Mouse (Mus musculus) midbrain, embryonic 10.5 days (tissue): Measurements from ENCODE around the gene Mmachc. TPM values are rescaled to one million over a fixed set of nuclear protein-coding genes. Genes with fewer than 3 reads are reported as not detected.

Experiments used
- DNase-seq: peaks from one replicate; pipeline ENCODE4 v3.0.0-alpha.2; 2017; ENCODE audit warnings: low spot score
- H3K27ac ChIP-seq: fragments of 300-500 bp; sonication (generic); replicated peaks from 2 replicates; pipeline ENCODE4 v1.5.1; 2016; ENCODE audit warnings: mild to moderate bottlenecking
- H3K27me3 ChIP-seq: fragments of 300-500 bp; sonication (generic); 2 replicates; pipeline ENCODE4 v1.6.1; 2016; ENCODE audit warnings: low read depth, mild to moderate bottlenecking; ENCODE audit not compliant: poor library complexity, severe bottlenecking
- H3K36me3 ChIP-seq: fragments of 300-500 bp; sonication (generic); 2 replicates; pipeline ENCODE4 v1.6.1; 2016; ENCODE audit warnings: mild to moderate bottlenecking, moderate library complexity
- H3K4me1 ChIP-seq: fragments of 300-500 bp; sonication (generic); 2 replicates; pipeline ENCODE4 v1.6.1; 2016
- H3K4me3 ChIP-seq: fragments of 300-500 bp; sonication (generic); 2 replicates; pipeline ENCODE4 v1.5.1; 2016; ENCODE audit warnings: mild to moderate bottlenecking, moderate library complexity
- H3K9me3 ChIP-seq: fragments of 300-500 bp; sonication (generic); replicated peaks from 2 replicates; pipeline ENCODE4 v1.6.1; 2016; ENCODE audit warnings: mild to moderate bottlenecking
- WGBS: fragments of 180-500 bp; shearing (Covaris S2); methylation state at CpG from one replicate; pipeline ENCODE4 v1.1.7; 2016; 5-methylcytosine and 5-hydroxymethylcytosine counted together
- polyA plus RNA-seq: library from polyadenylated mRNA; unstranded; fragments of >200 nt; fragmentation: Nextera tagmentation; extraction: Ambion mirVana; gene quantifications from 2 replicates; pipeline ENCODE4 v1.2.1, GENCODE M21; 2016

Mmachc gene
- polyA plus RNA-seq, 1 experiment from 2014 or later = 42.0 TPM

DNA sequence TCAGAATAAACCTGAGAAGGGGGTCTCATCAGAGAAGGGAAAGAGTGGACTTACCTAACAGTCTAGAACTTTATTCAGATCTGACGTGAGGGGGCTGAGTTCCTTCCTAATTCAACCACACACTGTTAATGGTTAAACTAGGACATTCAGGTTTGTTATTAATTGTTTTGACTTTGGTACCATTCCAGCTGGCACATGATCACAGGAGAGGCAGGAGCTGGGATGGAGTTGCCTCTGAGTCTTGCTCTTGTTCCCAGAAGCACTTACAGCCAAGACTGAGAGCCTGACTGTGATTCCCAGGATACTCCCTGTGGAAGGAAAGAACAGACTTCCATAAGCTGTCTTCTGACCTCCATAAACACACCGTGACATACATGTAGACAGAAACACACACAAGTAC, 48.7 kb downstream of the Mmachc start:
- WGBS = 93% methylated on average over 2 of the region's 2 CpGs
- no peaks in the 10 kb centered on the region for H3K9me3 ChIP-seq
- no peak for DNase-seq

DNA sequence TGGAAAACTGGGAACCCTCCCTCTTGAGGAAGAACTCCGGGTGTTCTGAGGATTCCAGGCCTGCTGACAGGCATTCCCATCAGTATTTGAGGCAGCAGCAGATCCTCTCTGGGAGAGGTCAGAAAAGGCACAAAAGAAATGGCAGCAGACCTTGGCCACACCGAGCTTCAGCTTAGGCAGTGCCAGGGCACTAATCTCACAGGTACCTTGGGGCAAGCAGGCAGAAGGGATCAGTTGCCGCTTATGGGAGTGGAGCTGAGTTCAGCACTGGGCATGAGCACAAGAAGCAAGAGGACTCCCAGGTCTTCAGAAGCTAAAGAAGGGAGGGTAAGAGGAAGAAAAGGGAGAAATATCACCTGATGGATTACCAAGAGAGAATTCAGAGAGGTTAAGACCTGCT, 50.2 kb downstream of the Mmachc start:
- no peaks in the 10 kb centered on the region for H3K27me3 ChIP-seq
- 44% methylated on average over 3 of the region's 3 CpGs for WGBS
- no peaks in the 10 kb centered on the region for H3K36me3 ChIP-seq
- no peak overlapping the region for H3K27ac ChIP-seq
- H3K9me3 ChIP-seq = no peaks in the 10 kb centered on the region
- no peak for DNase-seq
- no peak overlapping the region for H3K4me3 ChIP-seq
- no peaks in the 10 kb centered on the region for H3K4me1 ChIP-seq

More for the DNA sequence above, 48.7 kb downstream of the Mmachc start:
- Histone ChIP-seq H3K27me3 (no peaks in the 10 kb centered on the region), H3K4me3 (no peak overlapping the region), H3K36me3 (no peaks in the 10 kb centered on the region), H3K27ac (no peak overlapping the region), H3K4me1 (no peaks in the 10 kb centered on the region)

DNA sequence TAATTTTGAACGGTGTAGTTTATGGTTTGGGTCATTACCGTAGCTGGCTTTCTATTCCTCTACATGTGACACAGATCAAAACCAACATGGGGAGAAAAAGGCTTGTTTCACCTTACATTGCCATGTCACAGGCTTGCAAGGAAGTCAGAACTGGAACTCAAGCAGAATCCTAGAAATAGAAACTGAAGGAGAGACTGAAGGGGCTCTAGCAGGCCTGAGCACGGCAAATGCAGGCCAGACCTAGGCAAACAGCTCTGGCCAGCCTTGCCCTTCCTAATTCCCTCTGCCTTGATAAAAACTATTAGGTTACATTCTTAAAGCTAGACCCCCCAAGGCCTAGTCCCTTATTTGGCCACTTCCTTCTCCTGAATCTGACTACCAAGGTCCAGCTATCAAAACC, 52.5 kb downstream of the Mmachc start:
- Histone ChIP-seq H3K27me3 (no peaks in the 10 kb centered on the region), H3K4me3 (no peak overlapping the region), H3K9me3 (no peaks in the 10 kb centered on the region), H3K4me1 (peaks cover 5% of the 10 kb centered on the region), H3K36me3 (no peaks in the 10 kb centered on the region), H3K27ac (no peak overlapping the region)
- DNase-seq = no peak
- 73% methylated on average over 3 of the region's 3 CpGs for WGBS

DNA sequence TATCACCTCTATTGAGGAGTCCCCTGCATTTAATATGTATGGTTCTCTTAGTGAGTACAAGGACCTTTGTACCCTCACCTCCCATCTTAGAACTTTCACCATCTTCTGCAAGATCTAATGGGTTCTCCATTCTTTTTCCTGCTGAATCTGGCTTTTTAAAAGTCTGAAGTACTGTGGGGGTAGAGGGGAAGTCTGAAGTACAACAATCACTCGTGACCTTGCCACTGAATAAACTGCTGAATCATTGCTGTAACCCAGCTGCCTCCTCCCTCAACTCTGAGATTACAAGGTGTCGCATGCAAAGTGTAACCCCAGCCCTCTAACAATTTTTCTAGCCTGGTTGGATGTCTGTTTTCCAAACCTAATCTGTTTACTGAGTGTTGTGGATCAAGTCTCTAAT, 53.1 kb downstream of the Mmachc start:
- peaks cover under 1% of the 10 kb centered on the region; the same call in 1 of the 2 replicates for H3K36me3 ChIP-seq
- 62% methylated on average over 2 of the region's 2 CpGs for WGBS
- H3K4me3 ChIP-seq = no peak overlapping the region
- no peak overlapping the region for H3K27ac ChIP-seq
- H3K4me1 ChIP-seq = peaks cover 10% of the 10 kb centered on the region
- no peaks in the 10 kb centered on the region for H3K27me3 ChIP-seq
- no peaks in the 10 kb centered on the region for H3K9me3 ChIP-seq
- no peak for DNase-seq

DNA sequence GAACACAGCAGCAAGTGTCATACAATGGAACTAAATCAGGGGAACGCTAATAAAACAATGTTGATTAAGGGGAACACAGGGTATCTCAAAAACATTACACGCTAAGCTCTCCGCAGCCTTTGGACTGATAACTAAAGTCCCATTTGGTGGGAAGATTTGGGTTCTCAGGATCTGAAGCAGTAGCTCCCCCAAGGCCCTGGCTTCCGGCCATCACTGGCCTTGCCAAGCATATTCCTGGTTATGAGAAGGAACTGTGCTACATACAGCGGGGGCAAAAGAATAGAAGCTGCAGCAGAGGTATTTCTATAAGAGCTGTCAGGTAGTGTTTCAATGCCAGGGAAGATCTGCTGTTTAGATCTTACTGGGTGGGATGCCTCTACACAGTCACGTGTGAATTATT, 55.0 kb downstream of the Mmachc start:
- Histone ChIP-seq H3K4me1 (peaks cover 25% of the 10 kb centered on the region), H3K9me3 (no peaks in the 10 kb centered on the region), H3K27ac (no peak overlapping the region), H3K4me3 (no peak overlapping the region), H3K36me3 (peaks cover 20% of the 10 kb centered on the region), H3K27me3 (no peaks in the 10 kb centered on the region)
- no peak for DNase-seq
- WGBS = 90% methylated on average over 6 of the region's 6 CpGs

Other genes with a start within 250 kb of the Mmachc start
- 13.6 and 16.6 TPM in 2 replicates for gene Mast2, start 244.2 kb downstream of the Mmachc start, polyA plus RNA-seq
- 16.3 and 18.0 TPM in 2 replicates for gene Ipp, start 200.9 kb downstream of the Mmachc start, polyA plus RNA-seq
- gene Tmem69, start 152.5 kb downstream of the Mmachc start, polyA plus RNA-seq = 23.0 and 26.0 TPM in 2 replicates
- 26.8 and 28.6 TPM in 2 replicates for gene Gpbp1l1, start 150.7 kb downstream of the Mmachc start, polyA plus RNA-seq
- 1.9 and 3.5 TPM in 2 replicates for gene Ccdc17, start 111.8 kb downstream of the Mmachc start, polyA plus RNA-seq
- gene Nasp, start 80.5 kb downstream of the Mmachc start, polyA plus RNA-seq = 294 and 306 TPM in 2 replicates
- 529 and 547 TPM in 2 replicates for gene Akr1a1, start 56.7 kb downstream of the Mmachc start, polyA plus RNA-seq
- gene Prdx1, start 22.9 kb downstream of the Mmachc start, polyA plus RNA-seq = 1,189 and 1,392 TPM in 2 replicates
- 34.8 TPM in 2 replicates for gene Ccdc163, start 103 bp upstream of the Mmachc start, polyA plus RNA-seq
- 6.6 and 6.7 TPM in 2 replicates for gene Tesk2, start 12.5 kb upstream of the Mmachc start, polyA plus RNA-seq
- gene Toe1, start 99.2 kb upstream of the Mmachc start, polyA plus RNA-seq = 38.8 and 40.9 TPM in 2 replicates
- gene Mutyh, start 99.3 kb upstream of the Mmachc start, polyA plus RNA-seq = 27.1 and 27.3 TPM in 2 replicates
- gene Hpdl, start 113.3 kb upstream of the Mmachc start, polyA plus RNA-seq = 1.0 and 1.2 TPM in 2 replicates
- 5.7 and 7.4 TPM in 2 replicates for gene Zswim5, start 169.0 kb upstream of the Mmachc start, polyA plus RNA-seq